Mouse (Mus musculus) embryonic facial prominence, embryonic 11.5 days (tissue): ENCODE data around the gene Arhgap28. TPM values are rescaled to one million over a fixed set of nuclear protein-coding genes. Genes with fewer than 3 reads are reported as not detected.
A peak's percentile ranks its signal among the peaks of the same experiment; 100 is the strongest.

Source experiments
- ATAC-seq: fragments of 200-750 bp; cut with Nextera tagmentation; replicated peaks from 2 replicates; pipeline ENCODE4 v1.8.0; 2017; ENCODE audit warnings: low read depth; ENCODE audit not compliant: insufficient number of reproducible peaks, low FRiP score, low TSS enrichment
- DNase-seq: peaks from one replicate; pipeline ENCODE4 v3.0.0-alpha.2; 2015; ENCODE audit warnings: low spot score
- H3K27ac ChIP-seq: fragments of 300-500 bp; sonication (generic); replicated peaks from 2 replicates; pipeline ENCODE4 v1.5.1; 2014; ENCODE audit warnings: mild to moderate bottlenecking, low read depth, low read length, control low read depth
- H3K27me3 ChIP-seq: fragments of 300-500 bp; sonication (generic); 2 replicates; pipeline ENCODE4 v1.6.1; 2014; ENCODE audit warnings: mild to moderate bottlenecking, low read length, moderate library complexity, mixed read lengths; ENCODE audit not compliant: control insufficient read depth, insufficient read depth
- H3K36me3 ChIP-seq: fragments of 300-500 bp; sonication (generic); replicated peaks from 2 replicates; pipeline ENCODE4 v1.6.1; 2014; ENCODE audit warnings: low read depth, mild to moderate bottlenecking, low read length, moderate library complexity, mixed read lengths; ENCODE audit not compliant: control insufficient read depth, insufficient read depth
- H3K4me1 ChIP-seq: fragments of 300-500 bp; sonication (generic); 2 replicates; pipeline ENCODE4 v1.6.1; 2014; ENCODE audit warnings: low read length, mixed read lengths; ENCODE audit not compliant: control insufficient read depth, insufficient read depth
- H3K4me2 ChIP-seq: fragments of 300-500 bp; sonication (generic); 2 replicates; pipeline ENCODE4 v1.6.1; 2014; ENCODE audit warnings: low read depth, mild to moderate bottlenecking, control low read depth, low read length, moderate library complexity
- H3K4me3 ChIP-seq: fragments of 300-500 bp; sonication (generic); 2 replicates; pipeline ENCODE4 v1.5.1; 2014; ENCODE audit warnings: low read depth, low read length, control low read depth
- H3K9ac ChIP-seq: fragments of 300-500 bp; sonication (generic); replicated peaks from 2 replicates; pipeline ENCODE4 v1.6.1; 2014; ENCODE audit warnings: mild to moderate bottlenecking, control low read depth, low read length
- H3K9me3 ChIP-seq: fragments of 300-500 bp; sonication (generic); replicated peaks from 2 replicates; pipeline ENCODE4 v1.6.1; 2016; ENCODE audit warnings: mild to moderate bottlenecking, low read length, inconsistent platforms, mixed read lengths; ENCODE audit not compliant: control insufficient read depth
- WGBS: fragments of 180-500 bp; shearing (Covaris S2); extraction: QIAGEN DNeasy Blood & Tissue Kit; methylation state at CpG from one replicate; pipeline ENCODE4 v1.1.7; 2014; 5-methylcytosine and 5-hydroxymethylcytosine counted together
- polyA plus RNA-seq: library from polyadenylated mRNA; unstranded; fragments of >200 nt; fragmentation: Nextera tagmentation; extraction: Ambion mirVana; gene quantifications from 2 replicates; pipeline ENCODE4 v1.2.1, GENCODE M21; 2014

The Arhgap28 gene
- polyA plus RNA-seq, 1 experiment from 2014 or later, result 82.7 TPM

DNA sequence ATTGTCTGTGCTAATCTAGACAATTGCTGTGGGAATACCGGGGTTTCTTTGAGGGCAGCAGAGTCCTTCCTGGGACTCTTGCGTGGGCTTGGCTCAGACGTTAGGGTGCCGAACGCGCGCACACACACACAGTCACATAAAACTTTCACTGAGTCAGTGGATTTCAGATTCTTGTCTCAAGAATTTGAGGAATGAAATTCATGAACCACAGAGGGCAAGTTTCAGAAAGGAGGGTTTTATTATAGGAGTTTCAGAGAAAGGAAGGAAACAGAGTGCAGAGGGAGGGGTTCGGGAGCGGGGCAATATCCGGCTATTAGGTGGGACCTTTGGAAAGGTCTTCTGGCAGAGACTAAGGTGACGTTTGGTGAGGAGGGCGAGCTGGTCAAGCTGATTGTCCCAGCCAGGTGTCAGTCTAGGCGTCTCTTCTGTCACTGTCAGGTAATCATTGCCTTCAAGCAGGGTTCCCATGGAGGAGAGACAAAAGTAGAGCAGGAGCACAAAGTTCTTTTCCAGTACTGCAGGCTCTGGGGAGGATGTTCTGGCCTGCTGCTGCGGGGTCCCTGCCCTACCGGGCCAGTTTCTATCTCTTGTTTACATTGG is 15.6 kb upstream of the Arhgap28 start:
- Histone ChIP-seq H3K9ac (no peak overlapping the region), H3K27ac (no peak overlapping the region), H3K36me3 (no peaks in the 10 kb centered on the region), H3K27me3 (no peaks in the 10 kb centered on the region), H3K4me2 (no peak overlapping the region), H3K9me3 (no peaks in the 10 kb centered on the region), H3K4me1 (no peaks in the 10 kb centered on the region), H3K4me3 (no peak overlapping the region)
- DNase-seq, result no peak
- WGBS, result 79% methylated on average over 15 of the region's 15 CpGs
- ATAC-seq, result no peak

DNA sequence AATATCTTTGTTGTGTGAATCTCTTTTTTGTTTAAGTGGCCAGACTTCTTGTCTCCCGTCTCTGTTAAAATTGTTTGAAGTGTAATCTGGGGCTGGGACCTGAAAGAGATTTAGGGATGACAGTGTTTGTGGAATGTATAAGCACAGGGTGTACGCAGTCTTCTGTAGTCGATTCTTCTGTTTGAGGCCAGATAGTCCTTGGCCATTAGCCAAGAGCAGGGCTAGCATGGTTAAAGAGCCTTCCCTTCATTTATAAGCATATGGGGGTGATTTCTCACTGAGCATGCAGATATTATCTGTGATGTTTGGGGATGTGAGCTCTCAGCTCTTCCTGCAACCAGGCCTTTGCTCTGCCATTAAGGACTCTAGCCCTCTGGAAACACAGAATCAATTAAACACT is 13.2 kb upstream of the Arhgap28 start:
- Histone ChIP-seq H3K27me3 (no peaks in the 10 kb centered on the region), H3K9ac (no peak overlapping the region), H3K36me3 (no peaks in the 10 kb centered on the region), H3K27ac (no peak overlapping the region), H3K9me3 (no peaks in the 10 kb centered on the region), H3K4me3 (no peak overlapping the region), H3K4me1 (no peaks in the 10 kb centered on the region), H3K4me2 (no peak overlapping the region)
- DNase-seq, result no peak
- 75% methylated on average over 3 of the region's 3 CpGs for WGBS
- ATAC-seq, result no peak

DNA sequence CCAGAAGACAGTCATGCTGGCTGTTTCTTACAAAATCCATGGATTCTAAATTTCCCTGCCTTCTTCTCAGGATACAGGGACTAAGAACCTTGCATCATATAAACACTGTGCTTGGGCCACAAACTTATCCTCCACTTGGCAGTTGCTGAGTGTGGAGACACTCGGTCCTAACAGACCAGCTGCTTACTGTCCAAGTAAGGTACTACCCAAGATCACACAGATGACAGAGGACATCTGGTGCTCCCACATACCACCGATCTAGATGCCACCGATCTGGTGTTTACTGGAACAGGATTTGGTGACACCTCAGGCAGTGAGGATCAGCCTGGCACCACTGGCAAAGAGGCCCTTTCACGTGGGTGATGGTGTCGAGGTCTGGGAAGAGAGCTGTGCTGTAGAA is 7.7 kb upstream of the Arhgap28 start:
- no peaks in the 10 kb centered on the region for H3K9me3 ChIP-seq
- no peaks in the 10 kb centered on the region for H3K36me3 ChIP-seq
- H3K4me2 ChIP-seq, result no peak overlapping the region
- 89% methylated on average over 5 of the region's 5 CpGs for WGBS
- H3K4me3 ChIP-seq, result no peak overlapping the region
- no peaks in the 10 kb centered on the region for H3K27me3 ChIP-seq
- ATAC-seq (no peak), DNase-seq (no peak)
- H3K27ac ChIP-seq, result no peak overlapping the region
- H3K4me1 ChIP-seq, result no peaks in the 10 kb centered on the region
- no peak overlapping the region for H3K9ac ChIP-seq

DNA sequence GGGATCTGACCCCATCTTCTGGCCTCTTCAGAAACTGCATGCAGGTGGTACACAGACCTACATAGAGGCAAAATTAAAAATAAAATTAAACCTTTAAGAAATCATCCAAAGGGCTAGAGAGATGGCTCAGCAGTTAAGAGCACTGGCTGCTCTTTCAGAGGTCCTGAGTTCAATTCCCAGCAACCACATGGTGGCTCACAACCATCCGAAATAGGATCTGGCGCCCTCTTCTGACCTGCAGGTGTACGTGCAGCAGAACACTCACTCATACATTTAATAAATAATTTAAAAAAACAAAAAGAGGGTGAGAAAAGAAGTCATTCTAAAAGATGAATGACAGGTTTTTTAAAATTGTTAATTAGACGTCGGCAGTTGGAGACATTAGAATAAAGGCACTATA is 6.1 kb upstream of the Arhgap28 start:
- Histone ChIP-seq H3K4me2 (no peak overlapping the region), H3K4me1 (no peaks in the 10 kb centered on the region), H3K9ac (no peak overlapping the region), H3K36me3 (no peaks in the 10 kb centered on the region), H3K27me3 (no peaks in the 10 kb centered on the region), H3K4me3 (no peak overlapping the region), H3K9me3 (no peaks in the 10 kb centered on the region), H3K27ac (no peak overlapping the region)
- no peak for ATAC-seq
- no peak for DNase-seq
- 86% methylated on average over 5 of the region's 5 CpGs for WGBS

DNA sequence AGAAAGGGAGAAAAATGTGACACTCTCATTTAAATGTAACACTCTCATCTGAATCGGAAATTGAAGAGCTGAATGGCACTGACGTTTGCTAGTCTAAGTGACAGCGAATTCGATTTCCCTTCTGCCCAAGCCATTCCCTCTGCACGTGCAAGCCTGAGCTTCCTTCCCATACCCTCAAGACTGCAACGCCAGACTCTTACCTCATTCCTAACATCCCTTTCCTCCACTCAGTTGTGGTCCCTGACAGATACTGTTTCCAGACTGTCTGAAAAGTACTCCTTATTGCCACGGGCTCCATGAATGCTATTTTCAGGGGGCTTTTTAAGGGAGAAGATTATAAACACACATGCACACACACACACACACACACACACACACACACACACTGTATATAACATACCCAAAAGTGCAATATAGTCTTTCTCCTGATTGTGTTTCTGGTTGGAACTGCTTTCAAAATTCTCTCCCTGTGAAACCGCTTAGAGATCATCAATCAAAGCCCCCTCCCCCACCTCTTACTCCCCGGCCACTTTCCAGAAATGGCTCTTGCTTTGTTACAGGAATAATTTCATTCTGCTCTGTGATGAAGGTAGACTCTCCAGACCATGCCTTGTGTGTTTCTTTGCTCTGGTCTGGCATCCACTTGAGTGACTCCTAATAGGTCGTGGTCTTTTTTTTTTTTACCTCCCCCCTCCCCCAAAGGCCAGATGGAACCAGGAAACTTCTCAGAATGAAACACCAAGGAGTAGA is 836 bp upstream of the Arhgap28 start:
- 4% methylated on average over 10 of the region's 10 CpGs for WGBS

DNA sequence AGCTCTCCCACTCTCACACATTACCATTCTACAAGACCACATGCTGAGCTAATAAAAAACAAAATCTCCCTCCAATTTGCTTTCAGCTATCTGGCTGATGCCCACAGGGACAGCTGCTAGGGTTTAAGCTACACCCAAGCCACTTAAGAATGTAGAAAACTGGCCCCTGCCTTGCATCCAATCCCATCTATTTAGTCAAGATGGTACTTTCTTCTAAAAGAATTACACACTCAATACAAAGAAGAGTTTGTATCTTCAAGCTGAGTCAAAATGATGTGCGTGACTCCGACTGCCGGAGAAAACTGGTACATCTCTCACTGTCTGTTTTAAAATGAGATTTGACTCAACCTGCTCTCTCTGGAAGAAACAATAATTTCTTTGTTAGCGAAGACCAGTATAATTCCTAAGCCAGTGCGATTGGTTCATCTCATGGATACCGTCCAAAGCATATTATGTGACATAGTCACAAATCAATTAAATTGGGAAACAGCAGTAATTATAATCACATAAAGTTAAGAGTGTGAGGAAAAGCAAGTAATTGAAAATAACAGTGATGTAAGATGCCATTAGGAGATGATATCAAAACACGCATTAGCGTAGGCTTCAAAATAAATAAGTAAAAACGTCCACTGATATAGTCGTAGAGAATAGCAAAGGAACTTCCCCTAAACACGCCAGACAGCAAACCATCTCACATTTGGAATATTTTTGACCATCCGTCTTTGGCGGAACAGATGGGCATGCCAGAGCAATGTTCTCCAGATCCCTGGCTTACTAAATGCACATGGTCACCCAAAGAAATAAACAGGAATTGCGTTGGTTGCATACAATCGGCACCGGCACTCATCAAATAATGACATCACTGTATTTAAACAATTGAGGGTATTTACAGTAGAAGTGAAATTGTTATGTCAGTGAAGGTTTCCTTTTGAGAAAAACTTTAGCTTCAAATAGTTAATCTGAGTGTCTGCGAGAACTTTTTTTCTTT is 1.0 kb downstream of the Arhgap28 start:
- Histone ChIP-seq H3K4me1 (no peaks in the 10 kb centered on the region), H3K36me3 (no peaks in the 10 kb centered on the region), H3K9me3 (no peaks in the 10 kb centered on the region), H3K9ac (peak overlapping the region; percentile 32; the same call in 1 of the 2 replicates), H3K27me3 (no peaks in the 10 kb centered on the region), H3K27ac (0 out of 2 replicates have a peak overlapping the region, but pooled peaks have one; percentile 2), H3K4me2 (peak overlapping the region; percentile 56), H3K4me3 (peak overlapping the region; percentile 69)
- ATAC-seq (no peak), DNase-seq (peak; percentile 40)
- 23% methylated on average over 17 of the region's 17 CpGs for whole genome bisulfite sequencing

More for the DNA sequence above, 836 bp upstream of the Arhgap28 start:
- Histone ChIP-seq H3K36me3 (no peaks in the 10 kb centered on the region), H3K4me1 (no peaks in the 10 kb centered on the region), H3K27ac (peak overlapping the region; percentile 85), H3K4me2 (peak overlapping the region; percentile 56), H3K9ac (peak overlapping the region; percentile 82), H3K27me3 (no peaks in the 10 kb centered on the region), H3K4me3 (peak overlapping the region; percentile 69), H3K9me3 (no peaks in the 10 kb centered on the region)
- ATAC-seq, result peak; percentile 19; the same call in 1 of the 2 replicates
- peak; percentile 54 for DNase-seq

DNA sequence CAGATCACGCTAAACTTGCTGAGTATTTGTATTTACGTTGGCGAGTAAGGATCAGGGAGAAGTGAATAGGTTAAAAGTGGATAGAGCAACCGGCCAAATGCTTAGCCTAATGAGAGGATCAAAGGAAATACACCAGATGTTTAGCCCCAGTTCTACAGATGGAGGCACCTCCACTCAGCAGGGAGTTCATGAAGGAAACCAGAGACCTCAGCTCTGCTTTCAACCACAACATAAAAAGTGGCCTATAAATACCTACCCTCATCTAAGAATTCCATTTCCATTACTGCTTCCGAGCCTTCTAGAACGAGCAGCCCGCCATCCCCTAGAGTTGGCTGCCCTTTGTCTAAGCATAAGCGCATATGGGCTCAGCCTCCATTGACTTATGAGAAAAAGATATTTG is 4.1 kb downstream of the Arhgap28 start:
- Histone ChIP-seq H3K27me3 (no peaks in the 10 kb centered on the region), H3K27ac (no peak overlapping the region), H3K4me1 (no peaks in the 10 kb centered on the region), H3K9ac (no peak overlapping the region), H3K4me3 (no peak overlapping the region), H3K9me3 (no peaks in the 10 kb centered on the region), H3K4me2 (no peak overlapping the region), H3K36me3 (no peaks in the 10 kb centered on the region)
- peak; percentile 48 for DNase-seq
- no peak for ATAC-seq
- 36% methylated on average over 8 of the region's 8 CpGs for WGBS
